Mouse (Mus musculus): ENCODE results near the gene Amotl2. TPM values are rescaled to one million over a fixed set of nuclear protein-coding genes. Genes with fewer than 3 reads are reported as not detected.

The Amotl2 gene
- polyA plus RNA-seq, 1 experiment from 2014 or later: 66.0 TPM

DNA sequence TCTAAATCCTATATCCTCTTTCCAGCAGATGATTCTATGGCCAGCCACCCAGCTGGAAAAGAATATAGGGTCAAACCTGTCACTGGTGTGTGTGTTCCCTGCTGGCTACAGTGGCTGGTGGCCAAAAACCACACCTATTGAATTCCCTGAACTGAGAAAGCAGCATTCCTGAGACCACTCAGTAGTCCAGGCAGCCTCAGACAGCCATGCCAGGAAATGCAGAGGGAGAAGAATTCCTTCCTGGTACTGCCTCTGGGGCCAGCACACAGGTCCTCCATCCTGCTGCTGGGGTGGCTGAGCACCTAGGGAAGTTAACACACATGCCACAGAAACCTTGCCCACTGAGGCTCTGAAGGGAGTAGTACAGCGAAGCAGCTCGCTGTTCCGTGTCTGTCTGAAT is 50.3 kb downstream of the Amotl2 start:
- Histone ChIP-seq H3K36me3 (no peaks in the 10 kb centered on the region), H3K4me2 (no peak overlapping the region), H3K4me1 (replicated peaks) (no peaks in the 10 kb centered on the region; the same call in 1 of the 2 replicates), H3K9ac (no peak overlapping the region), H3K27me3 (no peaks in the 10 kb centered on the region), H3K9me3 (no peaks in the 10 kb centered on the region), H3K27ac (replicated peaks) (no peak overlapping the region), H3K4me3 (no peak overlapping the region)
- WGBS: 91% methylated on average over 3 of the region's 3 CpGs
- ATAC-seq (ENCODE audit: low FRiP score, low read depth): no peak

GRCm38 (mm10) chr9:102769257-102769656 is 52.8 kb downstream of the Amotl2 start:
- Histone ChIP-seq H3K27me3 (no peaks in the 10 kb centered on the region), H3K4me1 (replicated peaks) (no peaks in the 10 kb centered on the region; the same call in 1 of the 2 replicates), H3K9me3 (no peaks in the 10 kb centered on the region), H3K27ac (replicated peaks) (no peak overlapping the region), H3K4me3 (no peak overlapping the region), H3K9ac (no peak overlapping the region), H3K4me2 (no peak overlapping the region), H3K36me3 (no peaks in the 10 kb centered on the region)
- no peak for ATAC-seq (ENCODE audit: low FRiP score, low read depth)
- WGBS: 48% methylated on average over 3 of the region's 3 CpGs

GRCm38 (mm10) chr9:102770190-102770589 is 53.7 kb downstream of the Amotl2 start:
- H3K4me2 ChIP-seq: no peak overlapping the region

GRCm38 (mm10) chr9:102771308-102771895 is 54.9 kb downstream of the Amotl2 start:
- H3K4me2 ChIP-seq: no peak overlapping the region
- H3K36me3 ChIP-seq: no peaks in the 10 kb centered on the region
- no peak overlapping the region for H3K4me3 ChIP-seq
- H3K4me1 ChIP-seq (replicated peaks): no peaks in the 10 kb centered on the region; the same call in 1 of the 2 replicates
- H3K27me3 ChIP-seq: no peaks in the 10 kb centered on the region
- no peak overlapping the region for H3K9ac ChIP-seq
- H3K27ac ChIP-seq (replicated peaks): no peak overlapping the region
- H3K9me3 ChIP-seq: no peaks in the 10 kb centered on the region
- WGBS: 59% methylated on average over 21 of the region's 21 CpGs
- no peak for ATAC-seq (ENCODE audit: low FRiP score, low read depth)

More at GRCm38 (mm10) chr9:102770190-102770589, 53.7 kb downstream of the Amotl2 start:
- no peak for ATAC-seq (ENCODE audit: low FRiP score, low read depth)
- no peak overlapping the region for H3K27ac ChIP-seq (replicated peaks)
- H3K9ac ChIP-seq: no peak overlapping the region
- no peaks in the 10 kb centered on the region for H3K36me3 ChIP-seq
- H3K4me3 ChIP-seq: no peak overlapping the region
- 69% methylated on average over 16 of the region's 16 CpGs for WGBS
- no peaks in the 10 kb centered on the region; the same call in 1 of the 2 replicates for H3K4me1 ChIP-seq (replicated peaks)
- no peaks in the 10 kb centered on the region for H3K9me3 ChIP-seq
- H3K27me3 ChIP-seq: no peaks in the 10 kb centered on the region

- WGBS: 71% methylated on average over 18 of the region's 18 CpGs
- H3K4me3 ChIP-seq: no peak overlapping the region
- H3K4me2 ChIP-seq: no peak overlapping the region
- peak; percentile 34; the same call in 1 of the 2 replicates for ATAC-seq (ENCODE audit: low FRiP score, low read depth)
- peak overlapping the region; percentile 61 for H3K27ac ChIP-seq (replicated peaks)
- no peak overlapping the region for H3K9ac ChIP-seq
- 0 out of 2 replicates have a peak, but pooled peaks cover 8% of the 10 kb centered on the region for H3K4me1 ChIP-seq (replicated peaks)
- H3K9me3 ChIP-seq: no peaks in the 10 kb centered on the region
- H3K36me3 ChIP-seq: no peaks in the 10 kb centered on the region
- no peaks in the 10 kb centered on the region for H3K27me3 ChIP-seq
These were observed 61.4 kb downstream of the Amotl2 start for GRCm38 (mm10) chr9:102777631-102778591.

DNA sequence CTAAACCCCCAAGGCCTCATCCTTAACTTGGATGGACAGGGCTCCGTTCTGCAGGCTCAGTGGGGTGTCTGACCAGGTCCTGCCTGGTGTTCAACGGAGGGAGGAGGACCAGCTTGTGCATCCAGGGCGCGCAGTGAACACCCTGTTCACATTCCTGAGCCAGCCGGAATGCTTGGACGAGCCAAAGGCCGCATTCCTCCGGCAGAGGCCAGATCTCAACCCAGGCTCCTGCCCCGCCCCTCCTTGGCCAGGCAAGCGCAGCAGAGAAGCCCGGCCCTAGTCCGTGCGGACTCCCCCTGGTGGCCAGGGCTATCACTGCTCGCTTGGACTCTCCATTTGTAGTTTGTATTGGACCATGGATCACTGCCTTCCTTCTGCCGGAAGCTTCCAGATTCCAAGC is 63.0 kb downstream of the Amotl2 start:
- no peaks in the 10 kb centered on the region for H3K9me3 ChIP-seq
- peaks cover 12% of the 10 kb centered on the region; the same call in 1 of the 2 replicates for H3K4me1 ChIP-seq (replicated peaks)
- 8% methylated on average over 15 of the region's 15 CpGs for WGBS
- H3K4me2 ChIP-seq: no peak overlapping the region
- no peak overlapping the region for H3K4me3 ChIP-seq
- ATAC-seq (ENCODE audit: low FRiP score, low read depth): peak; percentile 69
- no peaks in the 10 kb centered on the region for H3K36me3 ChIP-seq
- no peak overlapping the region for H3K9ac ChIP-seq
- H3K27ac ChIP-seq (replicated peaks): no peak overlapping the region
- H3K27me3 ChIP-seq: no peaks in the 10 kb centered on the region

Other genes starting within 250 kb of the Amotl2 start
- gene Ky, start 210.9 kb upstream of the Amotl2 start, polyA plus RNA-seq (2015; fragmentation: Nextera tagmentation; extraction: Ambion mirVana): 1.2 and 1.5 TPM in 2 replicates
- 152 and 174 TPM in 2 replicates for gene Anapc13, start 90.4 kb upstream of the Amotl2 start, polyA plus RNA-seq (2015; fragmentation: Nextera tagmentation; extraction: Ambion mirVana)
- 38.4 and 40.6 TPM in 2 replicates for gene Cep63, start 90.1 kb upstream of the Amotl2 start, polyA plus RNA-seq (2015; fragmentation: Nextera tagmentation; extraction: Ambion mirVana)
- 13.7 and 14.4 TPM in 2 replicates for gene Ryk, start 118.2 kb downstream of the Amotl2 start, polyA plus RNA-seq (2015; fragmentation: Nextera tagmentation; extraction: Ambion mirVana)